Mouse (Mus musculus) midbrain, embryonic 14.5 days (tissue): ENCODE results near the gene Zdhhc22. TPM values are rescaled to one million over a fixed set of nuclear protein-coding genes. Genes with fewer than 3 reads are reported as not detected.

ENCODE experiments used
- ATAC-seq: fragments of 200-750 bp; cut with Nextera tagmentation; 2 replicates; pipeline ENCODE4 v1.8.0; 2017; ENCODE audit warnings: moderate number of reproducible peaks, moderate library complexity; ENCODE audit not compliant: low FRiP score, low TSS enrichment
- DNase-seq: peaks from one replicate; pipeline ENCODE4 v3.0.0-alpha.2; 2015
- H3K27ac ChIP-seq: fragments of 300-500 bp; sonication (generic); replicated peaks from 2 replicates; pipeline ENCODE4 v1.5.1; 2014; ENCODE audit warnings: mild to moderate bottlenecking, low read depth, low read length, moderate library complexity
- H3K27me3 ChIP-seq: fragments of 300-500 bp; sonication (generic); 2 replicates; pipeline ENCODE4 v1.6.1; 2014; ENCODE audit warnings: low read length, control low read depth, mixed read lengths; ENCODE audit not compliant: control insufficient read depth, insufficient read depth
- H3K36me3 ChIP-seq: fragments of 300-500 bp; sonication (generic); 2 replicates; pipeline ENCODE4 v1.6.1; 2014; ENCODE audit warnings: low read length, control low read depth; ENCODE audit not compliant: control insufficient read depth, insufficient read depth
- H3K4me1 ChIP-seq: fragments of 300-500 bp; sonication (generic); 2 replicates; pipeline ENCODE4 v1.6.1; 2014; ENCODE audit warnings: mild to moderate bottlenecking, antibody characterized with exemption, low read length, control low read depth; ENCODE audit not compliant: control insufficient read depth, insufficient read depth
- H3K4me2 ChIP-seq: fragments of 300-500 bp; sonication (generic); 2 replicates; pipeline ENCODE4 v1.6.1; 2014; ENCODE audit warnings: mild to moderate bottlenecking, low read length, moderate library complexity
- H3K4me3 ChIP-seq: fragments of 300-500 bp; sonication (generic); replicated peaks from 2 replicates; pipeline ENCODE4 v1.5.1; 2014; ENCODE audit warnings: low read depth, low read length
- H3K9ac ChIP-seq: fragments of 300-500 bp; sonication (generic); replicated peaks from 2 replicates; pipeline ENCODE4 v1.6.1; 2014; ENCODE audit warnings: mild to moderate bottlenecking, low read length, moderate library complexity
- H3K9me3 ChIP-seq: fragments of 300-500 bp; sonication (generic); 2 replicates; pipeline ENCODE4 v1.6.1; 2016; ENCODE audit warnings: low read length, control low read depth, mixed read lengths; ENCODE audit not compliant: control insufficient read depth
- WGBS: fragments of 180-500 bp; shearing (Covaris S2); extraction: QIAGEN DNeasy Blood & Tissue Kit; methylation state at CpG from one replicate; pipeline ENCODE4 v1.1.7; 2014; 5-methylcytosine and 5-hydroxymethylcytosine counted together
- polyA plus RNA-seq: library from polyadenylated mRNA; unstranded; fragments of >200 nt; fragmentation: Nextera tagmentation; extraction: Ambion mirVana; gene quantifications from 2 replicates; pipeline ENCODE4 v1.2.1, GENCODE M21; 2014

Zdhhc22 gene
- polyA plus RNA-seq, 1 experiment from 2014 or later = 10.7 TPM

- no peaks in the 10 kb centered on the region for H3K9me3 ChIP-seq
- DNase-seq (no peak), ATAC-seq (no peak)
- peaks cover 12% of the 10 kb centered on the region for H3K36me3 ChIP-seq
- 64% methylated on average over 16 of the region's 16 CpGs for WGBS
- H3K27me3 ChIP-seq = no peaks in the 10 kb centered on the region
- H3K9ac ChIP-seq = peak overlapping the region; percentile 27; the same call in 1 of the 2 replicates
- peak overlapping the region; percentile 18 for H3K4me2 ChIP-seq
- H3K4me3 ChIP-seq = no peak overlapping the region
- peaks cover 35% of the 10 kb centered on the region for H3K4me1 ChIP-seq
- H3K27ac ChIP-seq = no peak overlapping the region
Measured at GRCm38 (mm10) chr12:86950161-86950960, 39.9 kb downstream of the Zdhhc22 start.

DNA sequence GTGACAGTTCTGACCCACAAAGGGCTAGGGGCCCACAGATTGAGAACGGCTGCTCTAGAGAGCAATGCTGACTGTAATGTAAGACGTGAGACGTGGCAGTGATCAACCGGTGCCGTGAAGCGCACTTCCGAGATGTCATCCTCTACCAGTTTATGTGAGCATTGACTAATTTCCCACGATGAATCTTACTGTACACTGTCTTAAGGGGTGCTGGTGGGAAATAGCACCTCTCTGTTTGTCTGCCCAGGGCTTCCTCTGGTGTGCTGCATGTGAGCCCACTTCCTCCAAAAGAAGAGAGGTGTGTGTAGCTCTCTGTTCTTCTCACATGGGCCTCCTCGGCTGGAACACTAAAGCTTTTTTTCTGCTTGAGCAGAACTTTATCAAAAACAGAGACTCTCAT lies 40.7 kb downstream of the Zdhhc22 start:
- Histone ChIP-seq H3K27ac (no peak overlapping the region), H3K4me3 (no peak overlapping the region), H3K9ac (no peak overlapping the region), H3K9me3 (no peaks in the 10 kb centered on the region), H3K27me3 (no peaks in the 10 kb centered on the region), H3K4me2 (no peak overlapping the region), H3K36me3 (peaks cover 10% of the 10 kb centered on the region), H3K4me1 (peaks cover 35% of the 10 kb centered on the region)
- no peak for DNase-seq
- 87% methylated on average over 9 of the region's 9 CpGs for WGBS
- ATAC-seq = no peak

DNA sequence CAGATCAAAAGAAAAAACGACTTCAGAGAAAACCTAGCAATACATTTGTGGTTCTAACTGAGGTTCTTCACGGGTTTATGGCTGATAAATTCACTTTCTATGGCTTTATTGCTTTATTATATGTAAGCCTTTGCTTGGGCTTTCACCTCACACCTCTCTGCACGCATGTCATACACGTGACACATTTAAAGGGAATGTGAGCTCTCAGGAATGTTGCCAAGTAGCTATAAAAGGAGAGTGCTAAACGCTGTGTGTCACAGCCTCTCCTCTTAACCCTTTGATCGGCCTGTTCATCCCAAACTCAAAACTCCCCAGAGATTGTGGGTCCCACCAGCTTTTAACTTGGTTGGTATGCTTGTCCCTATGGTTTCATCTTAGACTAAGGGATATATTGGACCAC lies 41.6 kb downstream of the Zdhhc22 start:
- Histone ChIP-seq H3K9ac (peak overlapping the region; percentile 77; the same call in 1 of the 2 replicates), H3K9me3 (no peaks in the 10 kb centered on the region), H3K36me3 (peaks cover 6% of the 10 kb centered on the region), H3K4me3 (peak overlapping the region; percentile 64), H3K27ac (no peak overlapping the region), H3K4me1 (peaks cover 35% of the 10 kb centered on the region), H3K4me2 (peak overlapping the region; percentile 89), H3K27me3 (no peaks in the 10 kb centered on the region)
- no peak for ATAC-seq
- WGBS = 66% methylated on average over 6 of the region's 6 CpGs
- DNase-seq = no peak

- ATAC-seq = peak; percentile 43
- Histone ChIP-seq H3K4me2 (peak overlapping the region; percentile 89), H3K4me1 (peaks cover 35% of the 10 kb centered on the region), H3K9ac (peak overlapping the region; percentile 77), H3K9me3 (no peaks in the 10 kb centered on the region), H3K27ac (peak overlapping the region; percentile 99), H3K27me3 (no peaks in the 10 kb centered on the region), H3K36me3 (peaks cover 3% of the 10 kb centered on the region), H3K4me3 (peak overlapping the region; percentile 64)
- peak; percentile 57 for DNase-seq
- 19% methylated on average over 26 of the region's 26 CpGs for WGBS
Measured at GRCm38 (mm10) chr12:86947681-86948401, 42.4 kb downstream of the Zdhhc22 start.

DNA sequence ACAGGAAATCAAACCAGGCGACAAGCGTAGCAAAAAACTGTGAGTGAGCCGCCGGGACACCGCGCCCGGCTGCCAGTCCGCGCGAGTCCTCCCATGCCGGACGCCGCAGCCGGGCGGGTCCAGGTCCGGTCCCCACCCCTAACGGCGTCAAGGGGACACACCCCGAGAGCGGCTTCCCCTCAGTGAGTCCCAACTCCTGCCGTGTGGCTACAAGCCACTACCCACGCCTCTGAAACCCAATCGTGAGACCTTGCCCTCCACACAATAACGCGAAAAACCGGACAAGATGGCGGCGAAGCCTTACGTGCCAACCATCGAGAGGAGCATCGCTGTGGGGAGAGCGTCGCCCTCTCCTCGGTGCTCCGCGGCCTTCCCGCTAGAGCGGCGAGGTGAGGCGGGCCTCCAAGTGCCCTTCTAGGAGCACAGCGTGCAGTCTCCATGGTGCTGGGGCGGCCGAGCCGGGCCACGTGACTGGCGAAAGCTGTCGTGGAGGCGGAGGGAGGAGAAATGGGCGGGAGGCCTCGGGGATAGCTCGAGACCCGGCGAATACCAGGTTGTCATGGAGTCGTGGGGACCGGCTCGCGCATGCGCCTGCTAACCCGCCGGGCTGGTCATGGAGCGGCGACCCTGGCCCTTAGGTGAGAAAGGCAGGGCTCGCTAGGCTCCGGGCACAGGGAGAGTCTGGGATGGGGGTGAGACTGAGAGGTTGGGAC lies 43.2 kb downstream of the Zdhhc22 start, which contains the start of gene Cipc:
Cipc (plus strand) TSS at position 182 of the 713 bp plus-strand sequence.
- H3K9me3 ChIP-seq = no peaks in the 10 kb centered on the region
- DNase-seq (peak; percentile 99), ATAC-seq (peak; percentile 97)
- no peaks in the 10 kb centered on the region for H3K36me3 ChIP-seq
- H3K9ac ChIP-seq = peak within 1 kb of the TSS; percentile 91
- H3K4me2 ChIP-seq = peak within 1 kb of the TSS; percentile 91
- peaks cover 43% of the 10 kb centered on the region for H3K4me1 ChIP-seq
- 1% methylated on average over 62 of the region's 64 CpGs for WGBS
- no peaks in the 10 kb centered on the region for H3K27me3 ChIP-seq
- peak within 1 kb of the TSS; percentile 64 for H3K4me3 ChIP-seq
- peak within 1 kb of the TSS; percentile 99 for H3K27ac ChIP-seq

- peak overlapping the region; percentile 91 for H3K9ac ChIP-seq
- H3K27me3 ChIP-seq = no peaks in the 10 kb centered on the region
- H3K4me3 ChIP-seq = peak overlapping the region; percentile 64
- WGBS = 0% methylated on average over 17 of the region's 17 CpGs
- H3K4me1 ChIP-seq = peaks cover 50% of the 10 kb centered on the region
- DNase-seq (peak; percentile 69), ATAC-seq (no peak)
- peak overlapping the region; percentile 99 for H3K27ac ChIP-seq
- H3K9me3 ChIP-seq = no peaks in the 10 kb centered on the region
- peak overlapping the region; percentile 91 for H3K4me2 ChIP-seq
- H3K36me3 ChIP-seq = no peaks in the 10 kb centered on the region
Measured at GRCm38 (mm10) chr12:86946301-86946781, 43.9 kb downstream of the Zdhhc22 start.

- DNase-seq (peak; percentile 94), ATAC-seq (no peak)
- Histone ChIP-seq H3K36me3 (no peaks in the 10 kb centered on the region), H3K27ac (no peak overlapping the region), H3K9me3 (no peaks in the 10 kb centered on the region), H3K4me3 (no peak overlapping the region), H3K4me1 (peaks cover 58% of the 10 kb centered on the region), H3K4me2 (peak overlapping the region; percentile 7; the same call in 1 of the 2 replicates), H3K27me3 (no peaks in the 10 kb centered on the region), H3K9ac (no peak overlapping the region)
- WGBS = 5% methylated on average over 4 of the region's 4 CpGs
Measured at GRCm38 (mm10) chr12:86945126-86945525, 45.1 kb downstream of the Zdhhc22 start.

DNA sequence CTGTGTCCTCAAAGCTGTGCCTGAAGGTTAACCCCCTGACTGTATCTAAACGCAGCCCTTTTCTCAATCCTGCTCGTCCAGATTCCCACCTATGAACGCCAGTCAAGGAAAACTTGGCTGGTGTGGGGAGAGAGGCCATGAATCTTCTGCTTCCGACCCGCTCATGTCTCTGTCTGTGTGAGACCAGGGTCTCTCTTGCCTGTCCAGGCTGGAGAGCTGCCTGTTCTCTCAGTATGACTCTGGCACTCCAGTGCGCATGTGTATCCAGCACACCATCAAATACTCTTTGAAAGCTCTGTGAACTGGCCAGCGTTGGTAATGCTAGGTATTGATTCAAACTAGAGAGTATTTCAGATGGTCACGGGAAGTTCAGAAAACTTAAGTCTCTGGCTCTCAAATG lies 46.8 kb downstream of the Zdhhc22 start:
- no peak overlapping the region for H3K4me2 ChIP-seq
- H3K27me3 ChIP-seq = no peaks in the 10 kb centered on the region
- peaks cover 44% of the 10 kb centered on the region for H3K4me1 ChIP-seq
- no peak overlapping the region for H3K4me3 ChIP-seq
- H3K9me3 ChIP-seq = no peaks in the 10 kb centered on the region
- no peak for DNase-seq
- ATAC-seq = no peak
- WGBS = 92% methylated on average over 8 of the region's 8 CpGs
- H3K27ac ChIP-seq = peak overlapping the region; percentile 97
- H3K9ac ChIP-seq = no peak overlapping the region
- no peaks in the 10 kb centered on the region for H3K36me3 ChIP-seq
